Mouse (Mus musculus) brown adipose tissue, adult 24 weeks (tissue): ENCODE results near the gene Aatk. TPM values are rescaled to one million over a fixed set of nuclear protein-coding genes. Genes with fewer than 3 reads are reported as not detected.

ENCODE experiments used
- H3K27ac ChIP-seq: fragments of 200-500 bp; replicated peaks from 2 replicates; pipeline ENCODE4 v1.5.1; 2012; ENCODE audit warnings: low read depth, mild to moderate bottlenecking, low read length
- H3K4me1 ChIP-seq: fragments of 200-500 bp; 2 replicates; pipeline ENCODE4 v1.6.1; 2012; ENCODE audit warnings: low read length, mixed read lengths; ENCODE audit not compliant: control insufficient read depth, insufficient read depth, insufficient read length
- H3K4me3 ChIP-seq: fragments of 200-500 bp; 2 replicates; pipeline ENCODE4 v1.5.1; 2012; ENCODE audit warnings: low read depth, mild to moderate bottlenecking, low read length, moderate library complexity; ENCODE audit not compliant: insufficient read depth
- polyA plus RNA-seq: library from polyadenylated mRNA; stranded (reverse); fragments of >200 nt; gene quantifications from 2 replicates; pipeline ENCODE4 v1.2.4, GENCODE M21; 2012; ENCODE audit not compliant: missing spikeins, insufficient read depth, insufficient read length

Aatk gene
- 6.7 and 12.0 TPM in 2 replicates for polyA plus RNA-seq

DNA sequence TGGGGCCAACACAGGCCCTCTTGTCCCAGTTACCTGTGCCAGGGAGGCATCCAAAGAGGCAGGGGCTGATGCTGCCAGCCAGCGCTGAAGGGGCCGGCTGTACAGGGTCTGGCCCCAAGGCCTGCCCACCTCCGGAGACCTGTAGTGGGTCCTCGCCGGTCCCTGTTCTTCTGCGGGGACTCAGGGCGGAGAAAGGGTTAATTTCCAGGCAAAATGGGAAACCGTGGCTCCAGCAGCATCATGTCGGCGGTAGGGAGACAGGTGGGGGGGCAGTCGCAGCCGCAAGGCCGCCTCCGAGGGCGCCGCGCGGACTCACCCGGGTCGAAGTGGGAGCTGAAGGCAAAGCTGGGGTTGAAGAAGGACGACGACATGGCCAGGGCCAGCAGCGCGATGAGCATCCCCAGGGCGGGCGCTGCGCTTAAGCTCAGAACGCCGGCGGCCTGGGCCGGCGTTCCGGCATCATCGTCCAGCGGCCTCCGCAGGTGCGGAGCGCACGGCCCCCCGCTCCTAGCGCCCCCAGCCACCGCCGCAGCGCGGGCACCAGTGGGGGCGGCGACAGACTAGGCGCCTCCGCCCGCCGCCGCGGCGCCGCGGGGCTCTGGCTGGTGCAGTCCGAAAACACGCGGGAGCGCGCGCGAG lies at the start of gene Aatk:
Gene Aatk (minus strand): TSS at position 615 of the 639 bp plus-strand sequence.
- H3K4me1 ChIP-seq = peaks cover 9% of the 10 kb centered on the region
- peak within 1 kb of the TSS; percentile 20 for H3K27ac ChIP-seq
- H3K4me3 ChIP-seq = peak within 1 kb of the TSS; percentile 57

DNA sequence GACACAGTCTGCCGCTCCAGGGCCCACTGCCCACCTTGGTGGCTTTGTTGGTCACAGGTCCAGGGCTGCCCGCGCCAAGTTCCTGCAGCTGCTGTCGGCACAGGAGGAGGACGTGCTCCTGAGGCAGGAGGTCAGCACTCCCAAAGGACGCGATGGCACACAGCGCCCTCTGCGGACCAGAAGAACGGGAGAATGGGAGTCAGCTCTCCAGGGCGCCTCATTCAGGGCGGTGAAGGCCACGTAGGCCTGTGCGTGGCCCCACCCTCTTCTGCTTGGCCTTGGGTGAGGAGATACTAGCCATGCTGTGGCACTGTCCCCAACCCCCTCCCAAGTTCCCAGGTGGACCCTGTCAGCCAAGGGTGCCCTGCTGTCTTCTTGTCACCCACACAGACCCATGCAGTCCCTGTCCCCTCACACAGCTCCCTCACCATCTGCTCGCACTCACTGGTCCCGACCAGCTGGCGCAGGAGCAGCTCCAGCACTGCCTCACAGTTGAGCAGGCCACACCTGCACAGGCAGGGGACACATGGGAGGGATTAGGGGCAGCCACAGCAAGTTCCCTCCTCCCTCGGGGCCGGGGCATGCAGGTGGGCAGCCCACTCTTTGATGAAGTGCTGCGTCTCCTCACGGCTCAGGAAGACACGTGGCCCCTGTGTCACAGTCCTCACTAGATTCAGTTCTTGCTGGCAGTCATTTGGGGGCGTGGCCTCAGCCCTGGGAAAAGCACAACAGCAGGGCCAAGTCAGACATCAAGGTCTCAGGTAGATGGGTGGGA lies 46.0 kb upstream of the Aatk start:
- Histone ChIP-seq H3K4me3 (no peak overlapping the region), H3K4me1 (peaks cover 6% of the 10 kb centered on the region; the same call in 1 of the 2 replicates), H3K27ac (no peak overlapping the region)

DNA sequence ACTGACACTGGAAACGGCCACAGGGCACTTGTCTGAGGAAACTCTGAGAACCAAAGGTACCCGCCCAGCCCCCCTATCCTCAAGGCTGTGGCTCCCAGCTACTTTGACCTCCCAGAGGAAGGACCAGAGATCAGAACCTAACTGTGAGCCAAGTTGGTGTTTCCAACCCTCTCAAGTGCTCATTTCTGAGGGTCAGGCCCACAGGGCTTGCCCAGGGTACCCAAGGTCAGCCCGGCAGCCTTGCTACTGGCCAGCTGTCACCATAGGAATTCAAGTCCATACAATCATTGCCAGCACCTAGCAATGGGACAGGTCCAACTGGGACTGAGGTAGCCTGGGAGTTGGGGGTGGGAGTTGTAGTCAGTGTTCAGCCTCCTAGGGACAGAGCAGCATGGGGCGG lies 43.7 kb upstream of the Aatk start:
- no peak overlapping the region for H3K4me3 ChIP-seq
- H3K27ac ChIP-seq = no peak overlapping the region
- peaks cover 7% of the 10 kb centered on the region for H3K4me1 ChIP-seq

DNA sequence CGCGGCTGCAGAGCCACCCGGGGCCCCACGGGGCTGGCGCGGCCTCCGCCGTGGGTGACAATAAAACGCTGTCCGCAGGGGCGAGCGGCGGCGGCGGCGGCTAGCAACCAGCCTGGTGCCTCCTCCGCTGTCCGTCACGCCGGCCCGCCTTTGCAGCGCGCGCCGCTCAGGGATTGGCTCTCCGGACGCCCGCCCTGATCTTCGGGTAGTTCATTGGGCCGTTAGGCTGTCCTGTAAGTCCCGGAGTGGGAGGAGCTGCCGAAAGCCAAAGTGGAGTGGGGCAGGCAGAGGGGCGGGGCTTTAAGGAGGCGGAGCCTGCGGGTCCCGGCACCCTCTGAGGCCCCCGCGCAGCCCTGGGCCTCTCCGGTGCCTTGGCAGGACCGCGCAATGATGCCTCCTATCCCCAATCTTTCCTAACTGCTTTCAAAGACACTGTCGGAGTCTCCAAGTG lies 39.8 kb upstream of the Aatk start, which contains the start of gene Cep131:
Gene Cep131 (minus strand): TSS at position 126 of the 451 bp plus-strand sequence.
- H3K4me3 ChIP-seq = peak within 1 kb of the TSS; percentile 85
- no peak within 1 kb of the TSS for H3K27ac ChIP-seq
- peaks cover 7% of the 10 kb centered on the region for H3K4me1 ChIP-seq

DNA sequence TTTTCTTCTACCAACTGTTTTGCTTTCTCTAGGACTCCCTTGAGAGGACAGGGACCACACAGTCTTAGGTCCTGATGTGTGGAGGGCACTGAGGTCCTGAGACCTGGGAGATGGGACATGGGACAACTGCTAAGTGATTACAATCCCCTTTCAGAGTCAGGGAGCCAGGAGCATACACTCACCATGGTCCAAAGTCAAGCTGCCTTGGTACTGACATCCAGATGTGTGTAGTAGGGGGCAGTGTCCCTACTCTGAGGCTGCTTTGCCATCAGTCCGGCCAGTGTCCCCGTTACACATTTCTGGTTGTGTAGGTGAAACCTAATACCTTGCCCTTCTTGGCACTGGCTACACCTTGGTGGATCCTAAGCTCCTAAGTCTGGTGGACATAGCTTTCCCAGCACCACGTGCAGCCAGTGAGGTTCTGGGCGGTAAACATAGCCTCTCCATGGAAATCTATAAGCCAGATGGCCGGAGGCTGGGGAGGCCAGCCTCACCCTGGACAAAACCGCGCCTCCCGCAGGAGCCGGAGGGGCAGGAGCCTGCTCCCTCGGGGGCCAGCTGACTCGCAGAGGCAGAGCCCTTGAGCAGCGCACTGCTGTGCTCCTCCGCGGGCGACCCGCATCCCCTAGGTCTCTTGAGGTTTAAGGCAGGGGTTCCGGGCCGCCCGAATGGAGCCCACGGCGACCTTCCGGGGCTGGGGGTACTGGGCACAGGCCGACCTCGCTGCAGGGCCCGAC lies 39.1 kb upstream of the Aatk start:
- Histone ChIP-seq H3K4me3 (peak overlapping the region; percentile 85), H3K4me1 (peaks cover 7% of the 10 kb centered on the region), H3K27ac (no peak overlapping the region)

DNA sequence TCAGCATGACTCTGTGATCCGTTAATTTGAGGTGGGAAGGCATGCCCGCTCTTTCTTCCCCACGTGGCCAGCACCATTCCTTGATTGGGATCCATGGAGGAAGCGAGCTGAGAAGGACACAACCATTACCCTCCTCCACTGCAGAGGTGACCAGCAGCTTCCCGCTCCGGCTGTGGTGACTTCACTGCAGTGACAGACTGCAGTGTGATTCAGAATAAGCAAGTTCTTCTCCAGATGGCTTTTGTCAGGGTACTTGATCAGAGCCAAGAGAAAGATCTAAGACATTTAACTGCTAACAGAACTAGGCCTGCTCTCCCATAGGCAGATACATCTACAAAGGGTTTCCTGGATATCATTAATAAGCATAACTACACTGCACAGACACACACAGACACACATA lies 33.3 kb upstream of the Aatk start:
- H3K4me3 ChIP-seq = no peak overlapping the region
- H3K4me1 ChIP-seq = no peaks in the 10 kb centered on the region
- H3K27ac ChIP-seq = no peak overlapping the region

DNA sequence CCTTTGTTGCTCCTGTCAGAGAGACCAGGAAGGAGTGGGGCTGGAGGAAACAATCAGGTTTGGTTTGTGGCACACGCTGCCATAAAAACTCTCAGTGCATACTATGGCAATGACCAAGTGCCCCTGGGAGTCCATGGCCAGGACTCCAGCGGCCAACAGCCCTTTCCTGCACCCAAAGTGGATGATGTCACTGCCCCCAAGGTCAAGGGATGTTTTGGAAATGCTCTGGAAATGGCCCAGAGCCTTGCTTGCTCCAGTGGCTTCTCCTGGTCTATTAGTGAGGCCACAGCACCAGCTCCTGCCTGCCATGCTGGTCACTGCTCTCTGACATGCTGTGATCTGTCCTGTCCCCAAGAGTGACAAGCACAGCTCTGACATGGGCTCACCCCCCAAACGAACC lies 29.2 kb upstream of the Aatk start:
- Histone ChIP-seq H3K27ac (no peak overlapping the region), H3K4me1 (no peaks in the 10 kb centered on the region), H3K4me3 (no peak overlapping the region)

DNA sequence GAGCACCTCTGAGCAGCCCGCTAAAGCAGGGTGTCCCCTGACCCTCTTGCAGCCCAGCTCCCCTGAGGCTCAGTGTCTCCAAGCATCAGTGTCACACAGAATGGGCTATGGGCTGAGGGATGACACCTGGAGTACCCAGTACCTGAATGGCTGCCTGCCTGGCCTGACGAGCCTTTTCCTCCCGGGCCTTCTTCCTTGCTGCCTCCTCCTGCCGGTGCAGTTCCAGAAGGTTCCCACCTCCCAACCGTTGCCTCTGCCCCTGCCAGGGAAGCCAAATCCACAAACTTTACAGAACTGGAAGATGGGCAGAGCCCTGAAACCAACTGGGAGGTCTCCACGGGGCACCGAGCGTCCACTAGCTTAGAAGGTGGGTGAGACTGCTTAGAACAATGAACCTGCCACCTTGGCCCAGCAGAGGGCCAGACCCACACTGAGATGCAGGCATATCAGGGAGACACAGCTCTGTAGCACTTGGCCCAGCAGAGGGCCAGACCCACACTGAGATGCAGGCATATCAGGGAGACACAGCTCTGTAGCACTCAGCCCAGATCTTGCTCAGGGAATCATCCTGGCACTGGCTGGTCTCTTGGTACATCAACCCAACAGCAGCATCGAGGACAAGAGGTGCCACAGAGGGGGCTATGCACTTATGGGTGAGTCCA lies 26.1 kb upstream of the Aatk start:
- Histone ChIP-seq H3K4me1 (no peaks in the 10 kb centered on the region), H3K27ac (no peak overlapping the region), H3K4me3 (no peak overlapping the region)

DNA sequence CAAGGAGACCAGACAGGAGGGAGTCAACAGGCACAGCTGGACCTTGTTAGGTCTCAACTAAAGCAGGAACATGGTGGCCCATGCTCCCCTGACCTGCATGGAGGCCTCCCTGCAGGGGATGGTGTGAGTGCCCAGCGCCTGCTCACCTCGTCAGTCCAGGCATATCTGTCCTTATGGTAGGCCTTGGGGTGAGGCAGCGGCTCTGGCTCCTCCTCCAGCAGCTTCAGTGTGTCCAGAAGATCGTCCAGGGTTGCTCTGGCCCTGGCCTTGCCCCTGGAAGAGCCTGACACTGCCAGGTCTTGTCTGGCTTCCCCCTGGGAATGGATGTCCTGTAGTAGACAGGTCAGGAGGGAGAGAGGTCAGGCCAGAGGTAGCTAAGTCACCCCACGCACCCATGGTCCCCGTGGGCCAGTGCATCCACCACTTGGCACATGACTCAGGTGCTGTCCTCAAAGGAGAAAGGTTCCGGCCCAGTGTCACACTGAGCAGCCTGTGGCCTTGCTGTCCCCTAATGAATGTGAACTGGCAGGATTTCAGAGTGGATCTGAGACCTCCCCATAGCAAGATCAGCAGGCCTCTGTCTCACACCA lies 24.9 kb upstream of the Aatk start:
- H3K4me3 ChIP-seq = no peak overlapping the region
- no peaks in the 10 kb centered on the region for H3K4me1 ChIP-seq
- no peak overlapping the region for H3K27ac ChIP-seq

DNA sequence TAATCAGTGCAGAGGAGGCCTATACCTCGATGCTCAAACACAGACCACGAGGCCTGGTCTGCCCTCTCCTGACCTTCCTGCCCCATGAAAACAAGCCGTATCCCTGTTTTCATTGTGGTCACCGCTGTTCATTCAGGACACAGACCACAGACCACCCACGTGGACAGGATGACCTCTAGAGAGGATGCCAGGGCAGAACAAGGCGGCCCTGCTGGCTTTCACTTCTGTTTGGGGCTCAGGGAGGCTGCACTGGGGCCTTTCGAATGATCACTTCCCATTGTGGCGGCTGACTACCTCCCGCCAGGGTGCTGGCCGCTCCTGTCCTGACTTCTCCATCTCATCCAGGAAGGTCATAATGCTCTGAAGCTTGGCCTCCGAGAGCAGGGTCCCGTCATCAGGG lies 24.1 kb upstream of the Aatk start:
- Histone ChIP-seq H3K4me1 (no peaks in the 10 kb centered on the region), H3K27ac (no peak overlapping the region), H3K4me3 (no peak overlapping the region)

DNA sequence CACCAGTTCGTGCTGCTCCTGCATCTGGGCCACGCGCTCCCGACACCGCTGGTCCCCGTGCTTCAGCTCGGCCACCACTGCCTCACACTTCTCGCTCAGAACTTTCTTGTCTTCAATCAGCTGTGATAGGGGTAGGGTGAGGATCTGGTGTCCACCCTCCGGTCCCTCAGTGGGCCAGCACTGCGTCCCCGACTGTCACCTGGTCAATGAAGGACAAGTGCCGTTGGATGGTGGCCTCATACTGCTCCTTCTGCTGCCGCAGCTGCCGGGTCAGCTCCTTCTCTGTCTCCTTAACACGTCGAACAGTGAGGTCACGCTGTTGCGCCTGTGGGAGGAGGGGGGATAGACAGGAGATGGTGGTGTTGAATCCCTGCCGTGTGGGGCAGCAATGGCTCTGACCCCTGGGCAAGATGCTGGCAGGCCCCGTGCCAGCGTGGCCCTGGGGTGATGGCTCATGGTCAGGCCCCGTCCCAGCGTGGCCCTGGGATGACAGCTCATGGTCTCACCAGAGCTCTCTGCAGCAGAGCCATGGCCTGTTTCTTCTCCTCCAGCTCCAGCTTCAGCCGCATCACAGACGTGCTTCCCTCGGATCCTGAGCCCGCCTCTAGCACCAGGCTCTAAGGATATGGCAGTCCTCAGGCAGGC lies 23.4 kb upstream of the Aatk start:
- no peak overlapping the region for H3K4me3 ChIP-seq
- H3K27ac ChIP-seq = no peak overlapping the region
- H3K4me1 ChIP-seq = no peaks in the 10 kb centered on the region

DNA sequence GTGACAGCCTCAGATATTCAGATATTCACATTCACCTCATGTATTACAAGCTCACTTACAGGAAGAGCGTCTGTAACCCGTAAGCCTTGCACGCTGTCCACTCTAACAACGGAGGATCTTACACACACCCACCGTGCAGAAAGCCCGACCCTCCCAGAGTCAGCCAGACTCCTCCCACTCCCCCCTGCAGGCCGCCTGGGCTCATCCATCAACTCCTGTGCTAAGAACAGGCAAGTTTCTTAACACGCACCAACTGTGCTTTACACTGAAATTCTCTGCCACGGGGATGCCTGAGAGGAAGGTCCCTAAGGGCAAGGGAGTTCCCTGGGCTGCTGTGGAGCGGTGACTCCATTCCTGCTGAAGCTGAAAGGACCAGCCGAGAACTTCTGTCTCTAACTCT lies 22.3 kb upstream of the Aatk start:
- Histone ChIP-seq H3K27ac (no peak overlapping the region), H3K4me1 (no peaks in the 10 kb centered on the region), H3K4me3 (no peak overlapping the region)

DNA sequence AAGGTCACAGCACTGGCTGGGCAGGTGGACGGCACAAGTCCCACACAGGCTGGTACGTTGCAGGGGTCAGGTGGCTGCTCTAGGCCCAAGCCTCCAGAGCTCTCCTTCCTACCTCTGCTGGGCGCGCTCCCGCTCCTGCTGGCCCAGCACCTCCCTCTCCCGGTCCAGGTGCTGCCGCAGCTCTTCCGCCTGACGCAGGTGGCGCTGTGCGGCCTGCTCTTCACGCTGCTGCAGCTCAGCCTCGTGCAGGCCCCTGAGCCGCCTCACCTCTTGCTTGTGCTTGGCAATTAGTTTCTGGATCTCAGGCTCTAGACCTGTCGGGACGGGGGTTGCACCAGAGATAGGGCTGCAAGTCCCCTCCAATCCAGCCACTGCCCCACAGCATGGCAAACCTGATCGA lies 20.9 kb upstream of the Aatk start:
- H3K4me3 ChIP-seq = no peak overlapping the region
- H3K4me1 ChIP-seq = no peaks in the 10 kb centered on the region
- H3K27ac ChIP-seq = no peak overlapping the region

DNA sequence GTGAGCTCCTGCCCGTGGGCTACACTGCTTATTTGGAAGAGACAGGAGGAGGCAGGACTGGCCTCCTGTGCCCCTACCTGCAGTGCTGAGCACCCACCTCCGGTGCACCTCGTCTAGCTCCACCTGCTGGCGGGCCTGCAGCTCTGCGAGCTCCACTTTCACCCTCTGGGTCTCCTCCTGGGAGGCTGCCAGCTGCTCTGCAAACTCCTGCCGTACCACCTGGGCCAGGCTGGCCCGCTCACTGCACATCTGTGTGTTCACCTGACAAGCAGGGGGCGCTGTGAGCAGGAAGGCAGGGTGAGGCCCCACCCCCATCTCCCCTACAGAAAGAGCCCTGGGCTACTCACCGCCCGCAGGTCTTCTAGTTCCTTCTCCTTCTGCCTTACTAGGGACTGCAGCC lies 18.3 kb upstream of the Aatk start:
- H3K27ac ChIP-seq = no peak overlapping the region
- H3K4me1 ChIP-seq = no peaks in the 10 kb centered on the region
- no peak overlapping the region for H3K4me3 ChIP-seq
